Mouse (Mus musculus) myocyte (in vitro differentiated cells): Measurements from ENCODE around the gene Rph3al.

ENCODE experiments used
- CEBPB ChIP-seq: IDR thresholded peaks from 2 replicates; pipeline ENCODE4 v1.6.1; 2011; ENCODE audit warnings: mild to moderate bottlenecking, moderate library complexity; ENCODE audit not compliant: poor library complexity, insufficient read depth, severe bottlenecking
- MAX ChIP-seq: IDR thresholded peaks from one replicate; pipeline ENCODE4 v1.6.1; 2011; ENCODE audit warnings: low read depth, mild to moderate bottlenecking, control low read depth
- MYOG ChIP-seq, 3 experiments: IDR thresholded peaks; one replicate each; pipeline ENCODE4 v1.6.1; 2011; ENCODE audit warnings: control low read depth in 2 of 3, low read depth in 2 of 3, mild to moderate bottlenecking in 2 of 3; ENCODE audit not compliant: insufficient read length in 2 of 3, control insufficient read depth in 1 of 3, insufficient read depth in 1 of 3
- POLR2A ChIP-seq: IDR thresholded peaks from one replicate; pipeline ENCODE4 v1.6.1; 2011; ENCODE audit warnings: low read depth, mild to moderate bottlenecking, control low read depth, moderate library complexity; ENCODE audit not compliant: insufficient read length
- POLR2AphosphoS2 ChIP-seq: IDR thresholded peaks from one replicate; pipeline ENCODE4 v1.6.1; 2011; ENCODE audit warnings: low read depth, control low read depth; ENCODE audit not compliant: insufficient read length
- REST ChIP-seq: IDR thresholded peaks from one replicate; pipeline ENCODE4 v1.6.1; 2011; ENCODE audit warnings: mild to moderate bottlenecking, control low read depth, moderate library complexity; ENCODE audit not compliant: insufficient read depth, insufficient read length
- TCF12 ChIP-seq: IDR thresholded peaks from one replicate; pipeline ENCODE4 v1.6.1; 2011; ENCODE audit warnings: mild to moderate bottlenecking, control low read depth; ENCODE audit not compliant: poor library complexity, insufficient read depth, severe bottlenecking
- TCF3 ChIP-seq: IDR thresholded peaks from one replicate; pipeline ENCODE4 v1.6.1; 2011; ENCODE audit warnings: low read depth, control low read depth; ENCODE audit not compliant: insufficient read length
- USF1 ChIP-seq: IDR thresholded peaks from one replicate; pipeline ENCODE4 v1.6.1; 2011; ENCODE audit warnings: low read depth, mild to moderate bottlenecking, control low read depth, moderate library complexity

DNA sequence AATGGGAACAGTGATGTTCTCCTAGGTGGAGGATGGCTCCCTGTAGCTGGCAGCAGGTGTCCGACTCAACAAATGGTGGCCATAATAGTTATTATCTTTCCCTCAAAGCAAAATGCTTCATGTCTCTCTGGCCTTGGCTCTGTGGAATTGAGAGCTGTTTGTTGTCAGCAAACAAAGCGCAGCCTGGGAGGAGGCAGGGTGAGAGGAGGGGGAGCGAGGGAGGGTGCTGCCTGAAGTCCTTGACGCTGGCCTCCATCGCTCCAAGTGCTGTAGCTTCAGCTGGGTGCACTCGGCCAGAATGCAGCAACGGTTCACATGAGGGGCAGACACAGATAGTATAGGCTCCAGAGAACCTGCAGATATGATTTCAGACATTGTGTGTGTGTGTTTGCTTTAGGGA lies 114.7 kb downstream of the Rph3al start:
- no peak for TF ChIP-seq TCF3
- no peak for TF ChIP-seq POLR2AphosphoS2
- no peak for TF ChIP-seq TCF12
- TF ChIP-seq MAX: no peak
- TF ChIP-seq MYOG (IDR thresholded peaks at IDR 0.05; ENCODE audit: control insufficient read depth in 1 of 3, insufficient read depth in 1 of 3, insufficient read length in 2 of 3, low read depth in 2 of 3): no peak
- no peak for TF ChIP-seq USF1
- no peak for TF ChIP-seq POLR2A
- TF ChIP-seq REST: no peak
- no peak for TF ChIP-seq CEBPB
